Mouse (Mus musculus) spleen, adult 2 months (tissue): ENCODE data around the gene Vash2.

Source experiments
- CTCF ChIP-seq: fragments of 200-500 bp; IDR thresholded peaks from 2 replicates; pipeline ENCODE4 v1.5.1; 2011; ENCODE audit warnings: mild to moderate bottlenecking, inconsistent platforms; ENCODE audit not compliant: insufficient read depth, insufficient read length, insufficient replicate concordance; ENCODE audit errors: extremely low read depth
- POLR2A ChIP-seq: fragments of 200-500 bp; IDR thresholded peaks from 2 replicates; pipeline ENCODE4 v1.6.1; 2011; ENCODE audit warnings: low read depth, low read length, inconsistent platforms

- TF ChIP-seq CTCF (no peak), POLR2A (no peak)
Measured at GRCm38 (mm10) chr1:190898186-190898585, 80.9 kb downstream of the Vash2 start.
